Mouse (Mus musculus) erythroblast, embryonic 14.5 days (primary cell): ENCODE measurements around the gene Mamdc2.

ENCODE experiments used
- GATA1 ChIP-seq: IDR thresholded peaks from 2 replicates; pipeline ENCODE4 v1.6.1; 2012; ENCODE audit warnings: low read length, inconsistent platforms, mixed read lengths
- TAL1 ChIP-seq: IDR thresholded peaks from 3 replicates; pipeline ENCODE4 v1.6.1; 2012; ENCODE audit warnings: low read length, inconsistent platforms, mixed read lengths

DNA sequence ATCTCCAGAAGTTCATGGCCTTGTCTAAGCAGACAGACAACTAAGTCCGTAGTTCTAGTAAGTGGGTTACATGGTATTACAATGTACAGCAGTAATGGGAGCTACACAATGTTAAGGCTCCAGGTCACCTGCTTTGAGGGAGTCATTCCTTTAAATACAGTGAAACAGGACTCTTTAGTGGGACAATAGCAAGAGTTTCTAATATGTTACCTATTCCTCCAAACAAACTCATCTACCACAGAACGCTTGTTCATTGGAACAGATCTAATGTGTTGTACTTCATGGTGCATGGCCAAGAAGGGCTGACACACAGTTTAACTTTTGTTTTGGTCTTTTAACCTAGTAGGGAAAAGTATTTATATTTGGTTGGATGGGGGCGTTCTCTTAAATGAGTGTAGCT lies 105.5 kb downstream of the Mamdc2 start:
- TF ChIP-seq GATA1 (no peak), TAL1 (no peak)
